ENCODE assay signal across 8 mouse cellular contexts in genomic region chr6:88044577-88045405, GRCm38 (mm10). TPM values are rescaled to one million over a fixed set of nuclear protein-coding genes. Genes with fewer than 3 reads are reported as not detected.
DNase-seq lines count a peak whose midpoint lies in the region; ATAC-seq lines count a peak whose summit lies in the region.

Gene Rab7, minus strand, starts transcription at chr6:88045270.

- intact Hi-C loops in heart, postnatal 14 days (cut with DNase I): no loop called here

- H3K27ac ChIP-seq in forebrain, embryonic 14.5 days (ENCODE audit: low read depth, low read length): peak within 1 kb of the TSS; percentile 82
- H3K27ac ChIP-seq in neural tube, embryonic 15.5 days (replicated peaks): peak within 1 kb of the TSS; percentile 86

- under 1% methylated on average over 82 of the region's 82 CpGs for WGBS in forebrain, embryonic 14.5 days
- under 1% methylated on average over 67 of the region's 82 CpGs for WGBS in neural tube, embryonic 15.5 days

- H3K9me3 ChIP-seq in forebrain, embryonic 14.5 days (replicated peaks; ENCODE audit: control insufficient read depth, low read length): no peaks in the 10 kb centered on the region
- H3K9me3 ChIP-seq in neural tube, embryonic 15.5 days (replicated peaks): no peaks in the 10 kb centered on the region

- H3K27me3 ChIP-seq in forebrain, embryonic 14.5 days (replicated peaks; ENCODE audit: control insufficient read depth, insufficient read depth, low read length): peaks cover 4% of the 10 kb centered on the region; the same call in 1 of the 2 replicates
- peaks cover 4% of the 10 kb centered on the region; the same call in 1 of the 2 replicates for H3K27me3 ChIP-seq in neural tube, embryonic 15.5 days (replicated peaks)

- peak; percentile 100 for ATAC-seq in forebrain, embryonic 14.5 days
- ATAC-seq in neural tube, embryonic 15.5 days (ENCODE audit: low FRiP score): peak; percentile 99

- peak within 1 kb of the TSS; percentile 97 for H3K4me3 ChIP-seq in forebrain, embryonic 14.5 days (ENCODE audit: low read depth, low read length)
- H3K4me3 ChIP-seq in neural tube, embryonic 15.5 days (replicated peaks): peak within 1 kb of the TSS; percentile 96

- H3K4me1 ChIP-seq in forebrain, embryonic 14.5 days (ENCODE audit: control insufficient read depth, insufficient read depth, low read length): peaks cover 6% of the 10 kb centered on the region
- H3K4me1 ChIP-seq in neural tube, embryonic 15.5 days: peaks cover 34% of the 10 kb centered on the region

- peak; percentile 97 for DNase-seq in ES-CJ7 (ENCODE audit: low read depth, low spot score)
- DNase-seq in cerebellum, adult 11 months: peak; percentile 92
- peak; percentile 98 for DNase-seq in forebrain, embryonic 14.5 days (ENCODE audit: low spot score)
- peak; percentile 95 to 97 for DNase-seq in heart, postnatal 14 days
- DNase-seq in layer of hippocampus, adult 11-12 months (ENCODE audit: low spot score): peak; percentile 97
- peak; percentile 97 to 98 for DNase-seq in lung, adult 18-20 months
- peak; percentile 95 for DNase-seq in testis, postnatal 14 days (ENCODE audit: low spot score)

- H3K4me2 ChIP-seq in forebrain, embryonic 14.5 days (ENCODE audit: low read length): peak within 1 kb of the TSS; percentile 90
- peak within 1 kb of the TSS; percentile 92 for H3K4me2 ChIP-seq in neural tube, embryonic 15.5 days

- H3K36me3 ChIP-seq in forebrain, embryonic 14.5 days (ENCODE audit: control insufficient read depth, insufficient read depth, low read length): no peaks in the 10 kb centered on the region
- H3K36me3 ChIP-seq in neural tube, embryonic 15.5 days: no peaks in the 10 kb centered on the region

- peak within 1 kb of the TSS; percentile 95 for H3K9ac ChIP-seq in forebrain, embryonic 14.5 days (ENCODE audit: low read length)
- H3K9ac ChIP-seq in neural tube, embryonic 15.5 days (replicated peaks): peak within 1 kb of the TSS; percentile 98

RNA-seq across cellular contexts. Expression of gene Rab7, which starts in this region (rescaled TPM):
- polyA plus RNA-seq in forebrain, embryonic 14.5 days (2014; fragmentation: Nextera tagmentation; extraction: Ambion mirVana): 342 and 365 TPM in 2 replicates
- total RNA-seq in heart, postnatal 14 days (2021): 100 to 1,000 TPM; 265 to 272 TPM
- 352 and 355 TPM in 2 replicates for polyA plus RNA-seq in neural tube, embryonic 15.5 days (2015; fragmentation: Nextera tagmentation; extraction: Ambion mirVana)

Comparison
In these comparisons a context has a peak if more than half of its experiments do, and no peak if none do; other contexts are left out.
1. Peak in every context shown above with its lines: DNase-seq, ATAC-seq, H3K4me3 ChIP-seq and H3K27ac ChIP-seq.